Mouse (Mus musculus) myocyte (in vitro differentiated cells): ENCODE results near the gene Spef1.

Source experiments
- MYOG ChIP-seq, 3 experiments: IDR thresholded peaks; one replicate each; pipeline ENCODE4 v1.6.1; 2011; ENCODE audit warnings: control low read depth in 2 of 3, low read depth in 2 of 3, mild to moderate bottlenecking in 2 of 3; ENCODE audit not compliant: insufficient read length in 2 of 3, control insufficient read depth in 1 of 3, insufficient read depth in 1 of 3
- POLR2A ChIP-seq: IDR thresholded peaks from one replicate; pipeline ENCODE4 v1.6.1; 2011; ENCODE audit warnings: low read depth, mild to moderate bottlenecking, control low read depth, moderate library complexity; ENCODE audit not compliant: insufficient read length

- TF ChIP-seq POLR2A (no peak), MYOG (IDR thresholded peaks at IDR 0.05; ENCODE audit: control insufficient read depth in 1 of 3, insufficient read depth in 1 of 3, insufficient read length in 2 of 3, low read depth in 2 of 3) (no peak)
These were observed 16.1 kb downstream of the Spef1 start for GRCm38 (mm10) chr2:131170936-131171335.
